Mouse (Mus musculus): ENCODE measurements around the gene Rps18.

DNA sequence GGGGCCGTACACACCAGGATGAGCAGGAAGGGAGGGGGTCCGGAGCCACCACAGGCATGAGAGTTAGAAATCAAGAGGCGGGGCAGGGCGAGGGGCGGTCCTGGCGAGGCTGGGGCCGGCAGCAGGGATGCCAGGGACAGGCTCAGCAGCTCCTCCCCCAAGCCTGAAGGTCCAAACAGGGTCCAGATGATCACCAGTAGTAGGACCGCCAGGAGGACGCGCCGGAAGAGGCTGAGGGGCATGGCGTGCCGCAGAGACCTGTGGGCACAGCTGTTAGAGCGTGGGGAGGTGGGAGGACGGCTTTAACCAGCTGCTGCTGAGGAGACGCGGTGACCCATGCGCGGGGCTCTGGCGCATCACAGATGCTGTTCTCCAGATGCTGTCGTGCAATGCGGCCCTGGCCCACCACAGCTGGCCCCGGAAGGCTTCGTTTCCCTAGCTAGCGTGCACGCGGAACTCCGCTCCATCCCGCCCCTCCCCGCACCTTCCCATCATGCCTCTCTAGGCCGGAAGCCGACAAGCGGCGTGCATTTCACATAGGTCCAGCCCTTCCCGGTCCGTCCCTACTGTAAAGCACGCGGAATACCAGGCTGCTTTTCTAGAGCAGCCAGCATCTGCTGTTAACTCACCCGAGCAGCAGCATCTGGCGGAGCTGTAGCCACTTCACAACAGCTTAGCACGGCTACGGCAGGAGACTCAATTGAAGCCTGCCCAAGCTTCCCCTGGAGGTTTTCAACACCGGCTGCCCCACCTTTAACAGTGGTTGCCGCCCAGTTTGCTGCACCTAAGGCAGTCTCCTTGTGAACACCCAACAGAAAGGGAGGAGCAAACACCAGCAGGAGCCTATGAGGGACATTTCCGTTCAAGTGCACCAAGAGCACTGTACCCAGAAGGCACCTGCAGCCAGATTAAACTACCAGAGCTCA, 4.5 kb downstream of the Rps18 start, which contains the start of gene B3galt4:
- TF ChIP-seq CTCF (conservative IDR thresholded peaks at IDR 0.05; ENCODE audit: low read length) (no peak), NANOG (IDR thresholded peaks at IDR 0.05; ENCODE audit: borderline replicate concordance, low read length) (peak; percentile 50; the same call in 1 of the 2 replicates)

All from E14TG2a.4 (cell line).